Mouse (Mus musculus) heart, postnatal 36 days (tissue): ENCODE results near the gene 2310003L06Rik. TPM values are rescaled to one million over a fixed set of nuclear protein-coding genes. Genes with fewer than 3 reads are reported as not detected.

Experiments used
- DNase-seq, 2 experiments: peaks; one replicate each; pipeline ENCODE4 v3.0.0; 2021 to 2022
- intact Hi-C: fragments of 180-260 bp; cut with DNase I; formaldehyde crosslinking; loops from one replicate; pipeline ENCODE4 v1.15.1; 2025
- total RNA-seq, 2 experiments: library from RNA; stranded (reverse); gene quantifications; 2 replicates each; pipeline ENCODE4 v1.2.3; 2021

Gene 2310003L06Rik
- not detected for total RNA-seq

- intact Hi-C loops: no loop called here
- no peak for DNase-seq
Observed at GRCm38 (mm10) chr5:87969201-87969600, at the start of gene 2310003L06Rik, which contains the start of gene Gm28434. Gene 2310003L06Rik (plus strand): TSS chr5:87969459. Gene Gm28434 (plus strand): TSS chr5:87969517.

- intact Hi-C loops: no loop called here
- no peak for DNase-seq
Observed at GRCm38 (mm10) chr5:87925372-87925771, 43.9 kb upstream of the 2310003L06Rik start, which contains the start of gene Csn3. Gene Csn3 (plus strand): TSS chr5:87925579.

- DNase-seq: no peak
- intact Hi-C loops: no loop called here
Observed at GRCm38 (mm10) chr5:87931603-87932002, 37.7 kb upstream of the 2310003L06Rik start.

- no peak for DNase-seq
- intact Hi-C loops: no loop called here
Observed at GRCm38 (mm10) chr5:87940752-87941151, 28.5 kb upstream of the 2310003L06Rik start.

- no peak for DNase-seq
Observed at GRCm38 (mm10) chr5:87942515-87942914, 26.7 kb upstream of the 2310003L06Rik start.

GRCm38 (mm10) chr5:87951836-87952235 lies 17.4 kb upstream of the 2310003L06Rik start:
- DNase-seq: no peak
- intact Hi-C loops: no loop called here

More at GRCm38 (mm10) chr5:87942515-87942914, 26.7 kb upstream of the 2310003L06Rik start:
- intact Hi-C loops: no loop called here

- intact Hi-C loops: no loop called here
- no peak for DNase-seq
Observed at GRCm38 (mm10) chr5:87979139-87979538, 9.9 kb downstream of the 2310003L06Rik start, which contains the start of gene Cabs1. Gene Cabs1 (plus strand): TSS chr5:87979439.

- intact Hi-C loops: no loop called here
- DNase-seq: no peak
Observed at GRCm38 (mm10) chr5:87982468-87983214, 13.4 kb downstream of the 2310003L06Rik start.

- intact Hi-C loops: no loop called here
Observed at GRCm38 (mm10) chr5:88002249-88002648, 33.0 kb downstream of the 2310003L06Rik start, which contains the start of gene Smr3a. Gene Smr3a (plus strand): TSS chr5:88002549.

GRCm38 (mm10) chr5:88005241-88005640 lies 36.0 kb downstream of the 2310003L06Rik start:
- no peak for DNase-seq
- intact Hi-C loops: no loop called here

More at GRCm38 (mm10) chr5:88002249-88002648, 33.0 kb downstream of the 2310003L06Rik start, which contains the start of gene Smr3a:
- DNase-seq: no peak

Other genes with a start within 250 kb of the 2310003L06Rik start
- gene Csn1s2a, start 194.9 kb upstream of the 2310003L06Rik start, total RNA-seq: not detected
- gene Csn1s2b, start 161.4 kb upstream of the 2310003L06Rik start, total RNA-seq: not detected
- not detected for gene Prr27, start 143.8 kb upstream of the 2310003L06Rik start, total RNA-seq
- gene Odam, start 84.4 kb upstream of the 2310003L06Rik start, total RNA-seq: not detected
- not detected for gene Csn3, start 43.9 kb upstream of the 2310003L06Rik start, total RNA-seq
- not detected for gene Gm28434, start 58 bp downstream of the 2310003L06Rik start, total RNA-seq
- not detected for gene Cabs1, start 10.0 kb downstream of the 2310003L06Rik start, total RNA-seq
- not detected for gene Smr3a, start 33.1 kb downstream of the 2310003L06Rik start, total RNA-seq
- gene Smr2, start 117.1 kb downstream of the 2310003L06Rik start, total RNA-seq: not detected
- gene Gm11116, start 142.1 kb downstream of the 2310003L06Rik start, total RNA-seq: not detected
- not detected for gene Gm11115, start 184.6 kb downstream of the 2310003L06Rik start, total RNA-seq